Mouse (Mus musculus) limb, embryonic 12.5 days (tissue): Measurements from ENCODE around the gene Mrps2. TPM values are rescaled to one million over a fixed set of nuclear protein-coding genes. Genes with fewer than 3 reads are reported as not detected.
"Not testable (repeated sequence)": the region's sequence is repeated elsewhere in the genome, so short reads cannot be mapped to it uniquely, and the experiment has no call there.

Experiments
- ATAC-seq: fragments of 200-750 bp; cut with Nextera tagmentation; 2 replicates; pipeline ENCODE4 v1.8.0; 2017; ENCODE audit warnings: low read depth, moderate TSS enrichment; ENCODE audit not compliant: insufficient number of reproducible peaks, insufficient read depth, low FRiP score, low TSS enrichment
- H3K27ac ChIP-seq: fragments of 300-500 bp; sonication (generic); 2 replicates; pipeline ENCODE4 v1.5.1; 2016; ENCODE audit warnings: mild to moderate bottlenecking, moderate library complexity
- H3K27me3 ChIP-seq: fragments of 300-500 bp; sonication (generic); 2 replicates; pipeline ENCODE4 v1.6.1; 2016; ENCODE audit warnings: mild to moderate bottlenecking, moderate library complexity
- H3K36me3 ChIP-seq: fragments of 300-500 bp; sonication (generic); 2 replicates; pipeline ENCODE4 v1.6.1; 2016; ENCODE audit warnings: mild to moderate bottlenecking, moderate library complexity
- H3K4me1 ChIP-seq: fragments of 300-500 bp; sonication (generic); replicated peaks from 2 replicates; pipeline ENCODE4 v1.6.1; 2016
- H3K4me2 ChIP-seq: fragments of 300-500 bp; sonication (generic); 2 replicates; pipeline ENCODE4 v1.6.1; 2016; ENCODE audit warnings: mild to moderate bottlenecking, moderate library complexity
- H3K4me3 ChIP-seq: fragments of 300-500 bp; sonication (generic); replicated peaks from 2 replicates; pipeline ENCODE4 v1.5.1; 2016; ENCODE audit warnings: mild to moderate bottlenecking
- H3K9ac ChIP-seq: fragments of 300-500 bp; sonication (generic); replicated peaks from 2 replicates; pipeline ENCODE4 v1.6.1; 2016; ENCODE audit warnings: mild to moderate bottlenecking, moderate library complexity
- H3K9me3 ChIP-seq: fragments of 300-500 bp; sonication (generic); 2 replicates; pipeline ENCODE4 v1.6.1; 2016; ENCODE audit warnings: mild to moderate bottlenecking, moderate library complexity
- WGBS: fragments of 180-500 bp; shearing (Covaris S2); methylation state at CpG from one replicate; pipeline ENCODE4 v1.1.7; 2016; 5-methylcytosine and 5-hydroxymethylcytosine counted together
- polyA plus RNA-seq: library from polyadenylated mRNA; unstranded; fragments of >200 nt; fragmentation: Nextera tagmentation; extraction: Ambion mirVana; gene quantifications from 2 replicates; pipeline ENCODE4 v1.2.1, GENCODE M21; 2016

The Mrps2 gene
- polyA plus RNA-seq, 1 experiment from 2014 or later, result 58.7 TPM

DNA sequence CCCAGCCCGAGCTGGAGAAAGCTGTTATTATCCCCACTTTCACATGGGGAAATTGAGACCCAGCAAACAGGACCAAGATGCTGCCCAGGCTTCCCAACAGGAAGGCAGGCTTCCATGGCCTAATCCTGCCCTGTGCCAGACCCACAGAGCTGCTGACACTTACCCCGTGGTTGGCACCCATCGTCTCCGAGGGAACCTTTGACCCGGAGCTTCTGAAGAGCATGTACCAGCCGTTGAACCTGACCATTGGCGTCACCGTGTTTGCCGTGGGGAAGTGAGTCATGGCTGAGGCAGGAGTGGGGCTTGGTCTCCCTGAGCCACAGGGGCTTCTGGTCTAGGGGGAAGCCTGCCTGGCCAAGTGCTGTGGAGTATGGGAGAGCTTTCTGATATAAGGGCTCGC is 35.1 kb downstream of the Mrps2 start:
- H3K9ac ChIP-seq, result no peak overlapping the region
- H3K36me3 ChIP-seq, result no peaks in the 10 kb centered on the region
- H3K4me2 ChIP-seq, result no peak overlapping the region
- 0 out of 2 replicates have a peak, but pooled peaks cover 4% of the 10 kb centered on the region for H3K27me3 ChIP-seq
- no peak overlapping the region for H3K4me3 ChIP-seq
- ATAC-seq, result no peak
- H3K9me3 ChIP-seq, result no peaks in the 10 kb centered on the region
- H3K27ac ChIP-seq, result no peak overlapping the region
- 87% methylated on average over 10 of the region's 10 CpGs for WGBS
- H3K4me1 ChIP-seq, result no peaks in the 10 kb centered on the region

DNA sequence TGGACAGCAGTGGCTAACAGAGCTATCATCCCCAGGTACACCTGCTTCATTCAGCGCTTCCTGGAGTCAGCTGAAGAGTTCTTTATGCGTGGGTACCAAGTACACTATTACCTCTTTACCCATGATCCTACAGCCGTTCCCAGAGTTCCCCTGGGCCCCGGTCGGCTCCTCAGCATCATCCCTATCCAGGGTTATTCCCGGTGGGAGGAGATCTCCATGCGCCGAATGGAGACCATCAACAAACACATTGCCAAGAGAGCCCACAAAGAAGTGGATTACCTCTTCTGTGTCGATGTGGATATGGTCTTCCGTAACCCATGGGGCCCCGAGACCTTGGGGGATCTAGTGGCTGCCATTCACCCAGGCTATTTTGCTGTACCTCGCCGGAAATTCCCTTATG is 36.8 kb downstream of the Mrps2 start:
- no peak overlapping the region for H3K9ac ChIP-seq
- H3K36me3 ChIP-seq, result no peaks in the 10 kb centered on the region
- no peak overlapping the region for H3K4me3 ChIP-seq
- ATAC-seq, result no peak
- H3K27ac ChIP-seq, result no peak overlapping the region
- 0 out of 2 replicates have a peak, but pooled peaks cover 4% of the 10 kb centered on the region for H3K27me3 ChIP-seq
- whole genome bisulfite sequencing, result 92% methylated on average over 13 of the region's 13 CpGs
- no peaks in the 10 kb centered on the region for H3K4me1 ChIP-seq
- no peak overlapping the region for H3K4me2 ChIP-seq
- no peaks in the 10 kb centered on the region for H3K9me3 ChIP-seq

DNA sequence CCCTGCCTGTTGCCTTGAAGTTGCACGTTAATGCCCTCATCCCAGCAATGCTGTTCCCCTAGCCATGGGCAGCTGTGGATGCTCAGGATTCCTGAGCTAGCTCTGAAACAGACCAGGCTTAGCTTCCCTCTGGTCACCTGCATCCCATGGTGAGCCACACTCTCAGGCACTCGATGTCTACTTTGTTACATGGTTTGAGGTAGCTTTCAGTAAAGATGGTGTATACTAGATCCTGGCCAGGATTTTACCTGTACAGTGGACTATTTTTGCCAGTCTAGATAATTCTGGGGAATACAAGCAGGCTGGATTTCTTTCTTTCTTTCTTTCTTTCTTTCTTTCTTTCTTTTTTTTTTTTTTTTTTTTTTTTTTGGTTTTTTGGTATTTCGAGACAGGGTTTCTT is 37.9 kb downstream of the Mrps2 start, which contains the start of gene Gm10134:
Gene Gm10134 (plus strand): TSS at position 301 of the 400 bp plus-strand sequence.
- no peaks in the 10 kb centered on the region for H3K36me3 ChIP-seq
- no peak for ATAC-seq
- no peak within 1 kb of the TSS for H3K4me3 ChIP-seq
- H3K4me1 ChIP-seq, result no peaks in the 10 kb centered on the region
- H3K4me2 ChIP-seq, result no peak within 1 kb of the TSS
- H3K27ac ChIP-seq, result no peak within 1 kb of the TSS
- H3K9ac ChIP-seq, result no peak within 1 kb of the TSS
- 0 out of 2 replicates have a peak, but pooled peaks cover 4% of the 10 kb centered on the region for H3K27me3 ChIP-seq
- no peaks in the 10 kb centered on the region for H3K9me3 ChIP-seq
- WGBS, result 75% methylated on average over 3 of the region's 3 CpGs

DNA sequence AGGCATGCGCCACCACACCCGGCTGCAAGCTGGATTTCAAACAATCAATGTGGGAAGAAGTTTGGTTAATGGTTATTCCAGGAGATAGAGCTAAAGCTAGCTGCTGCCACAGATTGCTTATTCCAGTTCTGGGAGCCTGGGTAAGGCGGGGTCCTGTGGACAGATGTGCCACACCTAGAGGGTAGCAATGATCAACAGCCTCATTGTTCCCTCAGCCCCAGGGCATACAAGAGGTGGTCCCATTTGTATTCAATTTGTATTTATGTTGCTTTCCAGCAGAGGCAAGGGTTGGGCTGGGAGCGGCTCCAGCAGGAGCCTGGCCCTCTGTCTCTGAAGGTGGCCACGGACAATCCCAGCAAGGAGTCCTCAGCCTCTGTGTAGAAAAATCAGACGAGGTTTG is 38.4 kb downstream of the Mrps2 start:
- Histone ChIP-seq H3K27ac (no peak overlapping the region), H3K36me3 (no peaks in the 10 kb centered on the region), H3K9ac (no peak overlapping the region), H3K4me3 (no peak overlapping the region), H3K4me1 (no peaks in the 10 kb centered on the region), H3K9me3 (no peaks in the 10 kb centered on the region), H3K27me3 (0 out of 2 replicates have a peak, but pooled peaks cover 2% of the 10 kb centered on the region), H3K4me2 (no peak overlapping the region)
- 73% methylated on average over 6 of the region's 6 CpGs for WGBS
- no peak for ATAC-seq

DNA sequence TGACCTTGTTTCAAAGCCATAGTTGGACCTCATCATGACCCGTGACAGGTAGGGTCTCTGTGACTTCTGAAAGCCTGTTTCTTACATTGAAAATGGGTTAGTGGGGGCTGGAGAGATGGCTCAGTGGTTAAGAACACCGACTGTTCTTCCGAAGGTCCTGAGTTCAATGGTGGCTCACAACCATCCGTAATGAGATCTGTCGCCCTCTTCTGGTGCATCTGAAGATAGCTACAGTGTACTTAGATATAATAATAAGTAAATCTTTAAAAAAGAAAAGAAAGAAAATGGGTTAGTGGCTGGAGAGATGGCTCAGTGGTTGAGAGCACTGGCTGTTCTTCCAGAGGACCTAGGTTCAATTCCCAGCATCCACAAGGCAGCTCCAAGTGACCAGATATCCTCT is 43.7 kb downstream of the Mrps2 start:
- H3K9me3 ChIP-seq, H3K36me3 ChIP-seq, H3K9ac ChIP-seq, H3K4me3 ChIP-seq, ATAC-seq, H3K4me2 ChIP-seq, H3K27me3 ChIP-seq, H3K27ac ChIP-seq: not testable (repeated sequence)
- peaks cover 21% of the 10 kb centered on the region for H3K4me1 ChIP-seq
- 62% methylated on average over 5 of the region's 5 CpGs for WGBS

DNA sequence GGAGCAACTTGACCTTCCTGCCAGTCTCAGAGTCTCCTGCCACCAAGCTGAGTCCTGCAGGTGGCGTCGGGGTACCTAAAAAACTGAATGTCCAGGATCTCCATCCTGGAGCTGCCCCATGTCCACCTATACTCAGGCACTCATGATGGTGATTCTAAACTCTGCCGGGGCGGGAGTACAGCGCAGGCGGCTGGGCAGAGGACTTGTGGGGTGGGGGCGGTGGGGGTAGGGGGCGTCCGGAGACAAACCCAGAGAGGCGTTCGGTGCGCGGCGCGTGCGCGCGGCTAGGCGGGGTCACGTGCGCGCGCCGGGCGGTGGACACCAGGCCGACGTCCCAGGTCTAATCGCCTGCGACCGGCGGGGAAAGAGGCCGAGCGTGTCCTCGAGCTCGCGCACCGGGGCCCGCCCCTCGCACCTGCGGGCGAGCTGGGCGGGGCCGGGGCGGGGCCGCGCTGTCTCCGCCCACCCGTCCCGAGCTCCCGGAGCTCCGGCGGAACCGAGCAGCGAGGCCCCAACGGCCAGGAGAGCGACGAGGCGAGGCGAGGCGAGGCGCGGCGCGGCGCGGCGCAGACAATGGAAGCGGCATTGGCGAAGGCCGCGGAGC is 45.0 kb downstream of the Mrps2 start, which contains the start of gene Ralgds:
Gene Ralgds (plus strand): TSS at position 328 of the 604 bp plus-strand sequence.
- Histone ChIP-seq H3K27ac (peak within 1 kb of the TSS; percentile 75), H3K4me1 (peaks cover 29% of the 10 kb centered on the region), H3K9ac (peak within 1 kb of the TSS; percentile 91), H3K4me3 (peak within 1 kb of the TSS; percentile 81), H3K9me3 (no peaks in the 10 kb centered on the region), H3K4me2 (peak within 1 kb of the TSS; percentile 89), H3K36me3 (no peaks in the 10 kb centered on the region), H3K27me3 (no peaks in the 10 kb centered on the region)
- peak; percentile 49 for ATAC-seq
- under 1% methylated on average over 68 of the region's 71 CpGs for WGBS

DNA sequence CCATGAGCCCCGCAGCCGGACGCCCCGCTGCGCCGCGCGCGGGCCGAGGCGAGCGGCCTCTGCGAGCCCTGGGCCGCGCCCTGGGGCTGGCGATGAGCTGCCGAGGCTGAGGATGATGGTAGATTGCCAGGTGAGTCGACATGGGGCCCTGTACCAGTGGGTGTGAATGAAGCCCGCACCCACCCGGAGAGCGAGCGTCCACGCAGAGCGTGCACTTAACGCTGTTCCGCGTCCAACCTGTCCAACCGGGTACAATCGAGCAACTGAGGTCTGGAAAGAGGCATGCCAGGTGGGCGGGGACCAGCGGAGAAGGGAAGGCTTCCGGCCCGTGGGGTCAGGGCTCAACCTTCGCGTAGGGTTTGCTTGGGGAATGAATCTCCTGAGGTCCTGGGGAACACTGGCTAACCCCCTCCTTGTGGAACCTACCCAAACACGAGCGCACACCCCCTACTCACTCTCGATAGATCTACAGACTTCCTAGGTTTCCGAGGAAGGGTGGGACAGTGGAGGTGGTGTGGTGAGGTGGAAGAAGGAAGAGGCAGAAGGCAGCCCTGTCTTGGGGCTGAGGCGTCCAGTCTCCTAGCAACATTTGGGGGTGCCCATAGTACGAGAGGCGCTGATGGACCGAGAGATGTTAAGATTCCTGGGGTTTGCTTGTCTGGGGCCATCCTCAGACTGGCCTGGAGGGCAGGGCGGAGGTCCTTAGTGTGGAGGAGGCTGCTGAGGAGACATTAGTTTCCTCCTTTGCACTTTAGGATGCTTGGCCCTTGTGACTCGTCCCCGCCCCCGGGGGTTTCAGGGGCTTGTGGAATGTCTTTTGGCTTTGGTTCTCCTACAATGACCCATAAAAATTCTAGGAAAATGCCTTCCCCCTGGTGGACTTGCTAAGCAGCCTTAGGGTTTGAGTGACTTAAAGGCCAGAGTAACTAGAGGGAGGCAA is 45.8 kb downstream of the Mrps2 start:
- WGBS, result 7% methylated on average over 47 of the region's 47 CpGs

DNA sequence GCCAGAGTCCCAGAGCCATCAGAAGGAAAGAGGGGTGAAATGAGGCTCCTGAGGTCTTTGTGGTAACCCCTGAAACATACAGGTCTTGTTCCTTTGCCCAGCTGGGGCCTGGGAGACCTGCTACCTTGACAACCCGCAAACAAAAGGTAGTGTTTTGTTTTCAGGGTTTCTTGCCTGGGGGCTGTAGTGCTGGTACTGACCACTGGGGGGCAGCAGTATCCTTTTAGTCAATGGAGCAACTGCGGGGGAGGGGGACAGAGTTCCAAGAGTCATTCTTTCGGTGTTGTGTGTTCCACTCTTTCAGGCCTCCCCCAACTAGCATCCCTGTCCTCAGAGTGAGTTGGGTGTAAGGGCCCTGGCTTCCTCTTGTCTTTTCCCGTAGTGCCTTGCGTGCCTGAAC is 46.6 kb downstream of the Mrps2 start:
- H3K4me3 ChIP-seq, result peak overlapping the region; percentile 81
- peak overlapping the region; percentile 91 for H3K9ac ChIP-seq
- H3K27ac ChIP-seq, result peak overlapping the region; percentile 75
- H3K36me3 ChIP-seq, result 0 out of 2 replicates have a peak, but pooled peaks cover 10% of the 10 kb centered on the region
- H3K4me1 ChIP-seq, result peaks cover 37% of the 10 kb centered on the region
- H3K9me3 ChIP-seq, result no peaks in the 10 kb centered on the region
- WGBS, result 20% methylated on average over 5 of the region's 5 CpGs
- ATAC-seq, result no peak
- H3K27me3 ChIP-seq, result no peaks in the 10 kb centered on the region
- peak overlapping the region; percentile 89 for H3K4me2 ChIP-seq

More for the DNA sequence above, 45.8 kb downstream of the Mrps2 start:
- peak; percentile 60 for ATAC-seq
- H3K4me2 ChIP-seq, result peak overlapping the region; percentile 89
- peaks cover 37% of the 10 kb centered on the region for H3K4me1 ChIP-seq
- no peaks in the 10 kb centered on the region for H3K9me3 ChIP-seq
- H3K9ac ChIP-seq, result peak overlapping the region; percentile 91
- H3K36me3 ChIP-seq, result 0 out of 2 replicates have a peak, but pooled peaks cover 6% of the 10 kb centered on the region
- H3K27me3 ChIP-seq, result no peaks in the 10 kb centered on the region
- H3K4me3 ChIP-seq, result peak overlapping the region; percentile 81
- peak overlapping the region; percentile 75 for H3K27ac ChIP-seq

DNA sequence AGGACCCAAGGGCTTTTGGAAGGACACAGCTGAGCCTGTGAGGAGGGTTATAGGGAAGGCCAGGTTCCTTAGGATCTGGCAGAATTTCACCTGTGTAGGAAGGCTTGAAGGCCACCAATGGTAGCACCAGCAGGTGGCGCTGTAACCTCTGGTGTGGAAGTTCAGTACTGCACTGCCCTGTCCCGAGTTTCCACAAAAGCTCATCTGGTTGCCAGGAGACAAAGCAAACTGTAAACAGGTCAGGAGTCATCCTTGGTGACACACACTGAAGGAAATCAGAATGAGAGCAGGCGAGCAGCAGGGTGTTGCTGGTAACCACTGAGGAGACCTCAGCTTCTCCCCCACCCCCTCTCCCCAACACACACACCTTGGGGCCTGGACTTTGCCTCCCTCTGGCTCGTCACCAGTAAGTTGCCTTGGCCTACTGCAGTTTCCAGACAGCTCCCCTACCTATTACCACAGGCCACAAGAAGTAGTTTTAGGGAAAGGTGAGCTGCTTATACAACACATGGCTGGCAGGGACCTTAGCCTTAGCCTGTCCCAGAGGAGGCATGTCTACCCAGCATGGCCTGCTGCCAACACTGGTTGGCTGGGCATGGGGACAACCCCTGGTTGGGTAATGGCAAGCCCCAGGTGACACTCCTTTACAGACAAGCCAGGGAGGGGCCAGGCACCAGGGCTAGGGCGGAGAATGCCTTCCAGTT is 49.5 kb downstream of the Mrps2 start:
- 47% methylated on average over 5 of the region's 5 CpGs for WGBS
- Histone ChIP-seq H3K27me3 (no peaks in the 10 kb centered on the region), H3K4me3 (no peak overlapping the region), H3K27ac (no peak overlapping the region), H3K9me3 (no peaks in the 10 kb centered on the region), H3K9ac (no peak overlapping the region), H3K4me1 (peaks cover 52% of the 10 kb centered on the region), H3K36me3 (peaks cover 19% of the 10 kb centered on the region; the same call in 1 of the 2 replicates), H3K4me2 (no peak overlapping the region)
- 0 out of 2 replicates have a peak, but pooled peaks have one; percentile 3 for ATAC-seq

DNA sequence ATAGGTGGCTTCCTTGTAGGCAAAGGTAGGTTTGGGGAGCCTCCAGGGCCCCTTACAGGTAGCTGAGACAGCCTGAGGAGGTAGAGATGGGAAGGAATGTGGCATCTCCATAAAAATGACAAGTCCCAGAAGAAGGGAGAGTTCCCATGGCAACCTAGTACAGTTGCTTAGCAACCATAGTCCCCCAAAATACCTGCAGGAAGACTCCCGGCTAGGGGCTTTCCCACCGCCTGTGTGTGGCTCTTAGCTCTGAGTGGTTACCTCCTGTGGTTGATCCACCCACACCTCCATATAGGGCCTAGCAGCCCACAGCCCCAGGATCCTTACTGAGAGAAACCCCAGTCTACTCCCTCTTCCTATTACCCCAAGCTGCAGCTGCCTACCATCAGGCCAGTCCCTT is 50.4 kb downstream of the Mrps2 start:
- Histone ChIP-seq H3K27ac (no peak overlapping the region), H3K36me3 (peaks cover 20% of the 10 kb centered on the region; the same call in 1 of the 2 replicates), H3K27me3 (no peaks in the 10 kb centered on the region), H3K4me2 (no peak overlapping the region), H3K9ac (no peak overlapping the region), H3K9me3 (no peaks in the 10 kb centered on the region), H3K4me3 (no peak overlapping the region), H3K4me1 (peaks cover 52% of the 10 kb centered on the region)
- no peak for ATAC-seq
- WGBS, result 35% methylated on average over 2 of the region's 2 CpGs
